Mouse (Mus musculus) cerebellum, postnatal 4 days (tissue): Measurements from ENCODE around the gene Pik3r5.

Experiments used
- DNase-seq, 2 experiments: peaks; one replicate each; pipeline ENCODE4 v3.0.0; 2022; ENCODE audit warnings: low spot score in 2 of 2, mixed read lengths in 1 of 2

The Pik3r5 gene

DNA sequence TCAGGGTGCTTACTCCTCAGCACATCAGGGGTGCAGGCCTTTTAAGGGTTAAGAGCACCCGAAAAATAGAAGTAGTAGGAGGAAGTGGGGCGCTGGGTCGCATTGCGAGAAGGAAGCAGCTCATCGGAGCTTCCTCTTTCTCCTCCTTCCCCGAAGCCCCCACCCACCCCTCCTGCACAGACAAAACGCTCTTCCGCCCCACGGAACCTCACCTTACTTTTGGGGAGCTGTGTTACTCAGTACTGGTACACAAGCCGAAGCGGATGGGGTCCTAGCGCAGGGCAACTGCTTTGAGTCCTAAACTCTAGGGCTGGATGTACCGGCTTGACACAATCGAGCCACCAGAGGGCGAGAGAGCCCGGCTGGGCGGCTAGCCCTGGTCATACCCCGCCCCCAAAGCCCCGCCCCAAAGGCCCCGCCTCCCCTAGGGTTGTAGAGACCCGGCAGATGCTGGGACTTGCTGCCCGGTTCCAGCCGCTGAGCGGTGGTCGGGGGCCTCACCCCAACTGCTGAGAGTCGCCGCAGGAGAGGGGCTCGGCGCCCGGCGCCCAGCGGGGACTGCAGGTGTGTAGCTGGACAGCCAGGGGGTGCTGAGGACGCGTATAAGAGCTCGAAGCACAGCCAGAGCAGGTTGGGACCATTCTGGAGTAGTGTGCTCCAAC is at the start of gene Pik3r5:
Gene Pik3r5 (plus strand): TSS at position 423 of the 662 bp plus-strand sequence.
- peak; percentile 49 to 76 for DNase-seq

DNA sequence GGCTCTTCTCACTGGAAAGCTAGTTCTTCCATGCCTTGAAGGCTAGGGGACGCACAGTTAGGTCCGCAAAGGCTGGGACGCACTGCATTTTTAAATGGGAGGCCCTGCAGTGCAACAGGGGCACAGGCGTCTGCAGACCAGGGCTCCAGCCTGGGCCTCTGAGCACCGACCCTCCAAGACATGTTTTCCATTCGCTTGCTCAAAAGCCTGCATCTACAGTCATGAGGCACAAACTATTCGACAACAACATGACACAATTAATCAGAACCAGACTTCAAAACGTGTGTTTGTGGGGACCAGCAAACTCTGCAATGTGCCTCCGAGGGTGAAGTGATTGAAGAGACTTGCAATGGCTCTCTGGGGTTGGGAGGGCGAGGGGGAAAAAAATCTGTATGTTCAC is 48.4 kb upstream of the Pik3r5 start:
- DNase-seq: no peak

DNA sequence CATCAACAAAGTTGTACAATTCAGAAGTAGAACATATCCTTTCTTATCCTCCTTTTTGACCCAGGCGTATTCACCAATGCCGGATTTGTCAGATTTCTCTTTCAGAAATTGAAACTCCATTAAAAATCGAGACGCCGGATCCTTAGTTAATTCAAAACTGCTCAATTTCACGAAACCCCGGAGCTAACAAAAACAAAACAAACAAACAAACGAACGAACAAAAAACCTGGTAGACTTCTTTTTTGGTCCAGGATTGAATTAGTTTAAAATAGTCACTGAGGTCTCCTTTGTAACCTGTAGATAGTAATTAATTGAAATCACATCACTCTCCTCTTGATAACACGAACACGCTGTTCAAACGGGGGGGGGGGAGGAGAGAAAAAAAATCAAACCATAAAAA is 47.8 kb upstream of the Pik3r5 start:
- no peak for DNase-seq

DNA sequence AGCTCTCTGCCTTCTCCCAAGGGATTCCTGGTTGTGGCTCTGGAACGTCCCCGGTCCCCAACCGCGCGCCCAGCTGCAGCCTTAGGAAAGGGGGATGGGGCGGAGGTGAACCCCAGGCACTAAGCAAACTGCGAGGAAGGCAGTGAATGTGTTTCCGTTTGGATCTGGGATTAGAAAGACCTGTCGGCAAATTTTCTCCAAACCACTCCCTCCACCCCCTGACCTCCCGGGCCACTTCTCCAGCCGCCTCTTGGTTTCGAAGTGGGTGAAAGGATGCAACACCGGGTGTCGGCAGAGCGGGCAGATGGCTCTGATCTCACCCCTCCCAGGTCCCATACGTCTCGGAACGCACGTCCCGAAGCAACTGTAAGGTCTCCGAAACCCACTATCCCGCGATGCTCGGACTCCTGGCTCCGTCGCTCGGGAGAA is 47.3 kb upstream of the Pik3r5 start:
- peak in 1 of 2 experiments; percentile 32 for DNase-seq

DNA sequence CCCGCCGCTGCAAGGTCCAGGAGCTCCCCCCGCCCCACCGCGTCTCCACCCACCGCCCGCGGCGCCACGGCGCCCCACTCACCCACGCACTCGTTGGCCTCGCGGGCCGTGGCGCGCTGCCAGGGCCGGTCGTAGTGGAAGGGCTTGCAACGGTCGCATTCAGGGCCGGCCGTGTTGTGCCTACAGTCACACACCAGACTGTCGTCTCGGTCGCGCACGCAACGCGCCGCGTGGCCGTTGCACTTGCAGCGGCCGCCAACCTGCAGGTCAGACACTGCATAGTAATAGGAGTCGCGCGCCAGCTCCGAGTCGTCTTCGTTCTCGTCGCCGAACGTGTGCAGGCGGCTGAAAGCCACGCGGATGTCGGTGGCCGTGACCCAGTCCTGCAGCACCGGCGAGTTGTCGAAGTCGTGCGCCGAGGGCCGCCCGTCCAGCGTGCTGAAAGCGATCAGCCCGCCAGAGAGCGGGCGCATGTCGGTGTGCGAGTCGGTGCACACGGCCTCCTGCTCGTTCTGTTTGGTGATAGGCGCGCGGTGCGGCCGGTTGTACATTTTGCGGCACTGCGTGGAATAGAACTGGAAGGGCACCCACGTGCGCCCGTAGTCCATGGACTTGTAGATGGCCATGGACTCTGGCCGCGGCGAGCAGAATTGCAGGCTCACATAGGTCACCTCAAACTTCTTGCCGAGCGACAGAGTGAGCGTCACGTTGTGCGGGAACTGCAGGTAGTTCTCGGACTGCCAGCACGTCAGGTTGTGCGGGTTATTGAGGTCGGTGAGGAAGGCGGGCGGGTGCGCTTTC is 46.7 kb upstream of the Pik3r5 start:
- DNase-seq: peak in 1 of 2 experiments; percentile 57

DNA sequence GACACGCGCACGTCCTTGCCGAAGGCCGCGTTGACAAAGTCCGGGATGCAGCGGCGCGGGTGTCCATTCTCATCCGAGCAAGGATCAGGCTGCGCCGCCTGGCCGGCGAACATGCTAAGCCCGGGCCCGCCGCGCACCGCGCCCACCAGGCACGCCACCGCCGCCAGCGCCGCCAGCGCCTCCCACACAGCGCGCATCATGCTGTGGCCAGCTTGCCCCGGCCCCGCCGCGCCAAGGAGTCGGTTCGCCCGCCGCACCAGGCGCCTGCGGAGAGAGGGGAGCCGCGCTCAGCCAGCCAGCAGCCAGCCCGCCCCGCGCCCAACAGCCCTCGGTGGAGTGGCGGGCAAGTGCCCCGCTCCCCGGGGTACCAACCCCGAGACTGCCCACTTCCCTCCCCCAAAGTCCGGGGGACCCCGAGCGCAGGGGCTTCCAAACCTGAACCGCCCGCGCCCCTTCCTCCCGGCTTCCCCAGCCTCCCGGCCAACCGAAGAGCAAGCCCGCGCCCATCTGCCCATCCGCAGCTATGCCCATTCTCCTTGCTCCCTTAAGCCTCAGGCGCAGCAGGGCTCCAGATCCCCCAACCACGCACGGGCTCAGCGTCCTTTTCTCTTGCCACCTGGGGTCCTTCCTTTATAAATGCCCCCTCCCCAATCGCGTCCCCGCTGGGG is 45.9 kb upstream of the Pik3r5 start:
- DNase-seq: peak in 1 of 2 experiments; percentile 44

DNA sequence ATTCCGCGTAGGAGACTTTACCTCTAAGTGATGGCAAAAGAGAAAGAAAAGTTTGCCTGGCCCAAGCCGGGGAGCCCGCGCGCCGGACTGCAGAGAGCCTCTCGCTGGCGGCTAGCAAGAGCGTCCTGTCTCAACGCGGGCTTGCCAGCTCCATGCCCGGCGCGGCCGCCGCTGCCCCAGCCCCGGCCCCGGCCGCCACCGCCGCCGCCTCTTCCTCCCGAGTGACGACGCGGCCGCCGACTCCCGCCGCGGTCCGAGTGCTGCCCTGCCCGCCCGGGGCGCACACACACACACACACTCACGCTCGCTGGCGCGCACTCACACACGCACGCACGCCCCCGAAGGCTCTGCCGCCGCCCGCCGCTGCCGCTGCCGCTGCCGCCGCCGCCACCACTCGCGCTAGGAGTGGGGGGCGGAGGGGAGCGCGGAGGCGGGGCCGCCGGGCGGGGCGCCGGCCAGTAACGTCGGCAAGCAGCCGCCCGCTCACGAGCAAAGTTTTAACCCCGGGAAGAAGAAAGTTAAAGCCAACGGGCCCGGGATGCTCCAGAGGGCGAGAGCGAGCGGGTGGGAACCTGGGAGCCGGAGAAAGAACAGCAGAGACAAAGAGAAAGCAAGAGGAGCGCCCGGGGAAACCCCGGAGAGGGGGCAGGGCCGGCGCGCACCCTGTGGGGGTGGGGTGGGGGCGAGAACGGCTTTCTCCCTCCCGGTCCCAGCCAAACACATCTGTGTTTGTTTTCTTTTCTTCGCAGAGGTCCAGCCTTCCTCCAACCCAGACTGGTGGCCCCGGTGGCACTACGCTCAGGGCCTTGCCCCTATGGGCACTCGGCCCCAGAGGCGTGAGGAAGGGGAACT is 45.1 kb upstream of the Pik3r5 start:
- peak in 1 of 2 experiments; percentile 50 for DNase-seq

DNA sequence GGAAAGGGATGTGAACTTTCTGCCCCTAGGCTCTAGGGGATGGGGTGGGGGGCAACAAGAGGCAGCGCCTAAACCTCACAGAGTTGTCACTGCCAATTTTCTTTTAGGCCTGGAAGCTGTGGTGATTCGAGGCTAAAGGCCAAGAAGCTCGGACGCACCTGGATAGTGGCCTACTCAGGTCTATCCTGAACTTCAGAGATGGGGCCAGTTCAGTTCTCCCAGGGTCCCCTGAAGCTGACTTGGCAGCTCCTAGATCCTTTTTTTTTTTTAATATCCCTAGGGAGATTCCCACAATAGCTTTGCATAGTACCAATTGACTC is 44.5 kb upstream of the Pik3r5 start:
- DNase-seq: no peak

DNA sequence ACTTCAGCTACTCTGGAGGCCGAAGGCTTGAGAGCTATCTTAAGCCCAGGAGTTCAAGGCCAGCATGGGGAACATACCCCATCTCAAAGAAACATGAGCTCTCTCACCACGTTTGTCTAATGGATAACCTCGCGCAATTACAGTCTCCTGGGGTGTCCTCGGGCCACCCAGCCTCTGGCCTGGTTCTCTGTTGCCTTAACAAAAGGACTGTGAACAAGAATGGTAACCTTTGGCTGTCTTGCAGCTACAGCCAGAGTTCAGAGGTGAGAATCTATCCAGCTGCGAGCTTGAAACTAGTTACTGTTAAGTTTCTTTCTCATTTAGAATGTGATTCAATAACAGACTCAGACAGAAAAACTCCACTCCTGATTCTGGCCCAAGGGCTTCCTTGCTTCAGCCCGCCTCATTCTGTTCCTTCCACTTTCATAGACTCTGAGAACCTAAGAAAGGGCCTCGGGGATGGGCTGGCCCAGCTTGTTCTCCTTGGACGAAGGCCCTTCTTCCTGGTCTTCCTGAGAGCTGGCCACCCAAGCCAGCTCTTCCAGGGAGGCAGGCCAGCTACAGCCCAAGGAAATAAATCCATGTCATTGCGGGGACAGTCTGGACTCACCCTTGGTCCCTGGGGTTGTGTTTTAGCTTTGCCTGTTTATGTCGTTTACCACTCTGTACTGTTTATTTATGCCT is 43.8 kb upstream of the Pik3r5 start:
- no peak for DNase-seq

DNA sequence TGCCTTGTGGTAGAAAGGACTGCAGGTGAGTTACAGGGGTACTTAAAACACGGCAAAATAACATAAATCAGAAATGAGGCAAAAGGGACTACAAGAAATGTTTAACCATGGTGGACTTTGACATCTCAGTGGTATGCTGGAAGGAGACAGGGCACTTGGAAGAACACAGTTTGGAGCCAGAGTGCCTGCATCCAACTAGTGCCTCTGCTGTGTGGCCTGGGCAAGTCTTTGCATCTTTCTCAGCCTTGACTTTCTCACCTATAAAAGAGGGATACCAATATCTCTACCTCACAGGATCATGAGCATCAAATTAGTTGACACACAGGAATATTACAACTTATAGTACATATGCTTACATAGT is 43.3 kb upstream of the Pik3r5 start:
- DNase-seq: no peak

DNA sequence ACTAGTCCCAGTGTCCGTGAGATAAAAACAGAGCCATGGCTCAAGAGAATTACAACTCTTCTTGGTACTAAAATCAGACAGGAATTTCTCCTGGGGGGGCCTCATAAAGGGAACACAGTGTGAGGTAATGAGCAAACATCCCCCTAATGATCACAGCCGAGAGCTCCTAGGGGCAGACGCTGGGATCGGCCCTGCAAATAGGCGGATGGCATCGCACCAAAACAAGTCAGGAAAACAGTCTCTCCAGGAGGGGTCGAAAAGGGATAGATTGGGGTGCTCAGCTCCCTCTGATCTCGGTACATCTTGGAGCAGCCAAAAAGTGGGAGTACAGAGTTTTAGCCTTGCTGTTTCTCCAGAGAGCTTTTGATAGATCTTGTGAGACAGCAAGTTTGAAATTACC is 42.3 kb upstream of the Pik3r5 start:
- no peak for DNase-seq

DNA sequence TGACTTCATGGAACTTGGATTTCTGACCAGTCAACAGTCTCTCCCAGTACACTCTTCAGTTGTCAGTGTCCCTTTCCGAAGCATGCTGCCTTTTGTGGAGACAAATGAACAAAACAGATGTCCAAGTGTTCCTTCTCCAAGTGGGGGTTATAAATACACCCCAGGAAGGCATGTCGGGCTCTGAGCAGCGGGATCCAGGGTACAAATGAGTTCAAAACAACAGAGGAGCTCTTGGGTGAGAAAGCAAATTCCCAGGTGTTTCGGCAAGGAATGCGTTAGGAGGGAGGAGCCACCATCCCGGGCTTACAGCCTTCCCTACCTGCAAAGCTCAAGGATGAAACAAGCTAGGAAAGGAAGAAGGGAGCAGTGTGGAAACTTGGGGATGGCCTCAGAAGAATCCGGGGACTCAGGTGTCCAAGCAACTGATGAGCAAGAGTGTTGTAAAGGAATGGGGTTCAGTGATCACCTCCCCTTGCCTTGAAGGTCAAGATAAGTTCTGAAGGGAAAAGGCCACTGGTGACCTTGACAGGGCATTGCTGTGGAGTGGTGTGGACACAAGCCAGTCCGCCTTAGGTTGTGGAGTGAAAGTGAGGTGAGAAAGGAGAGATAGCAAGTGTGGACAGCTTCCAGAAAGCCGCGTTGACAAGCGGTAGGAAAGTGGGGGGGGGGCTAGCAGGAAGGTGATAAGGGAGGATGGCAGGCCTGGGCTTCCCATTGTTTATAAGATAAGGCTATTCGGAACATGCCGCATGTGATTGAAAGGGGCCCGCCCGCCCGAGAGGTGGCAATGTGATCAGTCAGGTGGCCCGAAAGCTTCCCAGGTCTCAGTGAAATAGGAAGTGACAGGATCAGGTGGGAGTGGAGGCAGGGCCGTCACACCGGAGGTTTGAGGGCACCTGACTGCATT is 41.3 kb upstream of the Pik3r5 start:
- no peak for DNase-seq

DNA sequence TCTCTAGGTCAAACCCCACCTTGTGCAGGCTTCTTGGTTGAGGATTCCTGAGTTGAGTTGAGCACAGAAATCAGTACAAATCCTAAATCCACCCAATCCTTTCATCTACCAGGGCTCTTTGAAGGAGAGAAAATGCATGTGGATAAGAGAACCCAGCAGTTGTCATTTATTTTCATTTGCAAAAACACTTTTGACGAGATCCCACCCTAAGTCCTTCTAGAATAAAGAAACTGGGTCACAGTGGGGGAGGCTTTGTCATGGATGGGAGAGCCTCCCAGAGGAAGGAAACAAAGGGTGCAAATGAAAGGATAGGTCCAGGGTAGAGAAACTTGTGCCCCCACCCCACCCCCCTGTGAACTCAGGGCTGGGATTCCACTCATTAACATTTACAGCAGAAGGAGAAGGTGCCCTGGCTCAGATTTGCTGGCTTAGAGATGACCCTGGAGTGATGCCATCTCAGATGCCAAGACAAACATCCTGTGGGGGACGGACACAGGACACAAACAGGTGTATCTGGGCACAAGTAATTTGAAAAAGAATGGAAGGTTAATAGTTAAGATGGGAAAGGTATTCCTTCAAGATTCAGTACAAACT is 37.9 kb upstream of the Pik3r5 start:
- no peak for DNase-seq

DNA sequence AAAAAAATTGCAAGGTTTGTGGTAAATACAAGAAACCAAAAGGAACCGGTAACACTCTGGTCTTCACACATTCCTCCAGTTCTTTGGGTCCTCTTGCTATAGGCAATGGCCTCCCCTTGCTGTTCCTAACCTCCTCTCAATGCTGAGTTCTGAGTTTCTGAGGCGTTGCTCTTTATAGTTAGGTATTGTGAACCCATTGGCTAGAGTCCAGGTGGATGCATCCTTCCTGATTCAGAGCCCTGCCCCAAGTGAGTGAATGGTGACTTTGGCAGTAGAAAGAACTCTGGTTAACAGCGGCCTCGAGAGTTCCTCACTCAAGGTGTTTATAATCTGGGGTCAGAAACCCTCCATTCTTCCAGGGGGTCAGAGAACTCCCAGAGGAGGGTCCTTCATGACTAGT is 37.2 kb upstream of the Pik3r5 start:
- no peak for DNase-seq

DNA sequence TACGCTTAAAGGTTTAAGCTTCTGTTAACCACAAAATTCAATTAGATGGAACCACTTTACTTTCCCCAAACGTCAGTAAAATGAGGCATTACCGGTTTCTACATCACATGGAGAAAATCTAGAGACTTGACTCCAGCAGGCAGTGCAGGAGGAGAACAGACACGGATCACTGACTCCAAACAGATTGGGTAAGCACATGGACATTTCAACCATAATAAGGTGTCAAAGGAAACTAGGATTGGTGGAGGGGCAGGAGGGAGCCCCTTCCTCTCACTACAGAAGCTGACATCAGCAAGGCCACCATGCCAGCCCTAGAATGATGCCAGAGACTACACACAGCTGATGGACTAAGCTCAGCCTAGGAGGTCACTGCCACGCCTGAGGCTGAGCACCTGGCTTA is 36.4 kb upstream of the Pik3r5 start:
- DNase-seq: no peak

DNA sequence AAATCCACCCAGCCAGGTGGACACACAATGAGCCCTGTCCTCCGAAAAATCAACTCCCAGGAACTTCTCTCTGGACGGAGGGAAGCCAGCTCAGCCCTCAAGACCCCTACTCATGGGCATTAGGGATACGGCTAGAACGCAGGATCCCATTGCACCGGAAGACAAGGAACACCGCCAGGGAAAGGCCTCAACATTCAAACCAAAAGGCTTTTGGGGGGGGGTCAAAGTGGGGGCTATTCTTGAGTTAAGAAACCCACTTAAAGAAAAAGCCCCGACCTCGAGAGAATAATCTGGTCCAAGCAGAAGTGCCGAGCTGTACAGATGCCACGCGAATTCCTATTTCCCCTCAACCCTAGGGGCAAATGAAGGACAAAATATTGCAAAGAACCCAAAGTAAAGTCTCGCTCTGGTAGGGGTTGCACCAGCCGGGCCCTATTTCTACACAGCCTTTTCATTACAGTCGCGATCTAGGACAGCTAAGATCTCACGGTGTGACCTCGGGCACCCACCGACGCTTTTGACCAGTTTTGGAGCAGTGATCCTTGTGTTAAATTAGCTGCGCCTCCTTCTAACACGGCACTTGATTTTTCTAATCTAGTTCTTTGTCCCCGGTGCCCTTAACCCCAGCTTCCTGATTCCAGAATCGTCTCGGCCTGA is 32.9 kb upstream of the Pik3r5 start:
- DNase-seq: no peak

DNA sequence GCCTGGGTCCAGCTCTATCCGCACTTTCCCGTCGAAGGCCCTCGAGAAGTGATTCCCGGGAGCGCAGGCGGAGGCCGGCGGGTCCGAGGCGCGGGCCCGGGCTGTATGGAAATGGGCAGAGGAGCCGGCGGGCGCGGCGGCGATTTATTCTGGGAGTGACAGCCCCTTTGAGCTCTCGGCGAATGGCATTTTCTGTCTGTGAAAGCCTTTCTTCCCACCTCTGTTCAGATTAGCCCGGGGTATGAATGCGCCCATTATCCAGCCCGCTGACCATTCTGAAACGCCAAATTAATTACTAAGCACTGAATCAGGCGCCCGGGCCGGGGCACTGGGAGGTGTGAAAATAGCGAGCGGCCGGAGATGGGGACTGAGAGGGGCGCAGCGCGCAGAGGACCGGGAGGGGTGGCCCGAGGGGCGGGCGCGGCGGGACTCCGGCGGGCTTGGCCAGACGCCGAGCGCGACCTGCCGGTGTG is 32.3 kb upstream of the Pik3r5 start:
- peak in 1 of 2 experiments; percentile 37 for DNase-seq

DNA sequence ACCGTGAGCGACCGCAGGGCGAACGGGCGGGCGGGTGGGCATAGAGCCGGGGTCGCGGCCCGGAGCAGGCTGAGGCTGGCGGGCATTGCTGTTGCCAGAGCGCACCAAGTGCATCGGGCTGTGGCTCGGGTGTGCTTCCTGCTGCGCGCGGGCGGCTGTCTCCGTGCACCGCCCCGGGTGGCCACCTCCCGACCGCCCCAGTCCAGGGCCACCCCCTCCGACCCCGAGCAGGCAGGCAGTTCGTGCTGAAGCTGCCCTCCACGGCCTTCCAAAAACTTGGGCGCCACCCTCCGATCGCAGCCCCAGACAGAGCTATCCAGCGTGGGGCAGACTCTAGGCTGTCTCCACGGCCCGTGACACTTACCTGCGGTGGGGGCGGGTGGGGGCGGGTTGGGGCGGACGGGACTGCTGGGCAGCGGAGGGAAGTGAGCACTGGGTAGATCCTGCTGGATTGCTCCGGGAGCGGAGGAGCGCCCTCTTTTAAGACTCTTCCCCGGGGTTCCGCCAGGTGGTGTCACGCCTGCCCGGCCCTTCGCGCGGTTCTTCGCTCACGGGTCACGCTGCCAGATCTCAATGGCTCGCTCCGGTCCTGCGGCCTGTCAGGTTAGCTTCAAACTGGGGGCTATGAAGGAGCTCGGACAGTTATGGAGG is 31.8 kb upstream of the Pik3r5 start:
- peak in 1 of 2 experiments; percentile 37 for DNase-seq

DNA sequence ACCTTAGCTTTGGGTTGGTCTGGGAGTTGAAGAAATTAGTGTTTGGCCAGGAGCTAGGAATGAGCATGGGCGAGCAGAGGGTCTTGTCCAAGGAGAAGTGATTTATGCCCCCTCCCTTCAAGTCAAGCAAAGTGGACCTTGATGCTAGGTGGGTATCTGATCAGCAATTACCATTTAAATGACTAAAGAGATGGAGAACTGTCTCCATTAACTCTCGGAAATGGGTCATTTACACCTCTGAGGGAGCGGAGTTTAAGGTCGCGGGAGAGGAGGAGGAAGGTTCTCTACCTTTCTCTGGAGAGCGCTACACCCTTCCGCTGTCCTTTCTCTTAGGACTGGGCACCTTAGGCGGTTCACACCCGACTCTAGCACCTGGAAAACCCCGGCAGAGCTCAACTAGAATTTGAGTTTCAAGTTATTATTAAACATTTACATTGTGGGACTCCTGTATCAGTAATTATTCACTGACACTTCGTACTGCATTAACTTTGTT is 31.1 kb upstream of the Pik3r5 start, which contains the start of gene Ntn1:
Gene Ntn1 (minus strand): TSS at position 97 of the 493 bp plus-strand sequence.
- no peak for DNase-seq
